Mouse (Mus musculus): ENCODE measurements around the gene Gm15056.

Gm15056 gene

DNA sequence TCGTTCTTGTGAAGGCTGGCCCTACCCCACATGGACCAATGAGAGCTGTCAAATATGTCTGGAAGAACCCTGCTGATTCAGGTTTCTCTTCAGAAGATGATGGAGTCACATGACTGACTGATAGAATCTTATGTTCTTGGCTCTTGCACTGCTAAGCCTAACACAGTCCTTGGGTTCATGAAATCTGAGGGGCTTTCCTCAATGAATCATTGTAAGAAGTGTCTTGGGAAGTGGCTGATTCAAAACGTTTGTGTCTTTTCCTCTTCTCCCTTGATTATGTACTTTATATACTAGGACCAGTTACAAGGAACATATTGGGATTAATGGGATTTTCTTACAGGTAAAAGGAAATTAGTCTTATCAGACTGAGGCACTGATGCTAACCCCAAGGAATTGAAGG is at the start of gene Gm15056:
Gene Gm15056, minus strand, starts transcription at position 101 of the 400 bp plus-strand sequence.
- no peak for DNase-seq (ENCODE audit: low read depth, low spot score)

- no peak for DNase-seq (ENCODE audit: low read depth, low spot score)
Observed at GRCm38 (mm10) chr8:20944610-20945009, 42.2 kb upstream of the Gm15056 start, which contains the start of gene AY761185. Gene AY761185, minus strand, starts transcription at chr8:20944710.

GRCm38 (mm10) chr8:20921971-20922370 is 19.5 kb upstream of the Gm15056 start, which contains the start of gene Gm6040:
Gene Gm6040, minus strand, starts transcription at chr8:20922071.
- no peak for DNase-seq (ENCODE audit: low read depth, low spot score)

DNA sequence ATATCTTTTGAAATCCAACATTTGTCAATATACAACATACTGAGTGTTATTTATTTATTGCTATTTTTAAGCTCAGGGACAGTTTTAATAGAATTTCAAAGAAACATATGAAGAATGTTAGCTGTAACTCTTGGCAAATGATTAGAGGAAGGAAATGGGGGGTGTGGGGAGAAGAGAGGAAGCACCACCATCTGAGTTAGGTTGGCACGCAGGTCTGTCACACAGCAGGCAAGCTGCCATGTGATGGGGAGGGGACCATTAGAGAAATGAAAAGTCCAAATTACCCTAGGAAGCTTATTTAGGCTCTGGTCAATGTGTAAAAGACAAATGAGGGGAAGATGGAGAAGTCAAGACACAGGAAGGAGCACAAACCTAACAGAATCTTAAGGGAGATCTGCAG is 9.9 kb upstream of the Gm15056 start:
- no peak for DNase-seq (ENCODE audit: low read depth, low spot score)

GRCm38 (mm10) chr8:20908256-20908655 is 5.8 kb upstream of the Gm15056 start:
- DNase-seq (ENCODE audit: low read depth, low spot score): no peak

DNA sequence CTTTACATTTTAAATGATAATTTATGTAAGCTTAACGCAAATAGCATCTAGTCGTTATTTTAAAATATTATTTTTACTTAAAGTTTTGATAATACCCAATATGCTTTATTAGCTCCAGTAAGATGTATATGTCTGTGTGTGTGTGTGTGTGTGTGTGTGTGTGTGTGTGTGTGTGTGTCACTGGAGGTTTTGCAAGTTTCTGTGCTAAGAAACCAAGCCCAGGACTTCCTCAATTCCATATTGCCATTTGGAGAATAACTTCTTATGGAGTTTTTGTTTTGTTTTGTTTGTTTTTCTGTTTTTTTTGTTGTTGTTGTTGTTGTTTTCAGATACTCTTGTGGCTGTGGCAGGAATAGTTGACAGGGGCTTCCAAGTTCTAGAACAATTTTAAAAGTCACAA is 4.7 kb upstream of the Gm15056 start:
- DNase-seq (ENCODE audit: low read depth, low spot score): no peak

GRCm38 (mm10) chr8:20892369-20892768 is 10.1 kb downstream of the Gm15056 start, which contains the start of gene Defb33:
Gene Defb33, plus strand, starts transcription at chr8:20892669.
- no peak for DNase-seq (ENCODE audit: low read depth, low spot score)

DNA sequence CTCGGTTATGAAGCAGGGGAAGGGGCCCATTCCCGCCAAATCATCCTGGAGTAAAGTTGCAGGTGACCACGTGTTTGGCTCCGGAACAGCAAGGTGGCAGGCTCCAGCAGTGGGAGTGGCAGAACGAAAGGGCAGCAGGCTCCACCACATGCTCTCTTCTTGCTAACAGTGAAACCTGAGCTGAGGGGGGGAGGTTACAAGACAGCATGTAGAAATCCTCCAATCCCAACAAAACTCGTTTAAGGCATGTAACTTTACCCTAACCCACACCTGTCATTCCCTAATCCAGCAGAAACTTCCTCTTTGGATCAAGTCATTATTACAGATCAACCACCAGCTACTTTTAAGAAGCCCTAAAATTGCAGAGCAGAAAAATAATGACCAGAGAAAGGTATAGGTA is 27.8 kb downstream of the Gm15056 start:
- peak; percentile 46 for DNase-seq (ENCODE audit: low read depth, low spot score)
